Mouse (Mus musculus): ENCODE measurements around the gene Vps18. TPM values are rescaled to one million over a fixed set of nuclear protein-coding genes. Genes with fewer than 3 reads are reported as not detected.

The Vps18 gene
- polyA plus RNA-seq, 1 experiment from 2014 or later, result 13.6 TPM

GRCm38 (mm10) chr2:119322587-119323300 lies 34.2 kb downstream of the Vps18 start:
- no peaks in the 10 kb centered on the region for H3K36me3 ChIP-seq (ENCODE audit: control insufficient read depth, insufficient read depth)
- no peaks in the 10 kb centered on the region for H3K9me3 ChIP-seq (replicated peaks; ENCODE audit: control insufficient read depth, low read length)
- peak overlapping the region; percentile 74 for H3K4me2 ChIP-seq (ENCODE audit: low read depth, low read length)
- H3K4me1 ChIP-seq (ENCODE audit: control insufficient read depth, insufficient read depth, low read length), result peaks cover 34% of the 10 kb centered on the region
- 14% methylated on average over 39 of the region's 39 CpGs for WGBS
- peaks cover 62% of the 10 kb centered on the region for H3K27me3 ChIP-seq (ENCODE audit: control insufficient read depth, insufficient read depth, low read length)
- H3K27ac ChIP-seq (ENCODE audit: low read length), result 0 out of 2 replicates have a peak overlapping the region, but pooled peaks have one; percentile 18
- peak; percentile 23; the same call in 1 of the 2 replicates for ATAC-seq (replicated peaks; ENCODE audit: extremely low read depth, insufficient read depth, low FRiP score)
- H3K9ac ChIP-seq (ENCODE audit: low read length), result peak overlapping the region; percentile 57
- peak overlapping the region; percentile 51 for H3K4me3 ChIP-seq (ENCODE audit: low read length)

- Histone ChIP-seq H3K27me3 (ENCODE audit: control insufficient read depth, insufficient read depth, low read length) (peaks cover 75% of the 10 kb centered on the region), H3K9ac (ENCODE audit: low read length) (peak overlapping the region; percentile 56), H3K4me2 (ENCODE audit: low read depth, low read length) (peak overlapping the region; percentile 85), H3K36me3 (ENCODE audit: control insufficient read depth, insufficient read depth) (no peaks in the 10 kb centered on the region), H3K4me3 (ENCODE audit: low read length) (peak overlapping the region; percentile 65), H3K4me1 (ENCODE audit: control insufficient read depth, insufficient read depth, low read length) (peaks cover 34% of the 10 kb centered on the region), H3K9me3 (replicated peaks; ENCODE audit: control insufficient read depth, low read length) (no peaks in the 10 kb centered on the region), H3K27ac (ENCODE audit: low read length) (peak overlapping the region; percentile 38; the same call in 1 of the 2 replicates)
- no peak for ATAC-seq (replicated peaks; ENCODE audit: extremely low read depth, insufficient read depth, low FRiP score)
- 8% methylated on average over 32 of the region's 32 CpGs for WGBS
These were observed 35.5 kb downstream of the Vps18 start for GRCm38 (mm10) chr2:119323866-119324575.

GRCm38 (mm10) chr2:119324576-119325318 lies 36.2 kb downstream of the Vps18 start:
- Histone ChIP-seq H3K27me3 (ENCODE audit: control insufficient read depth, insufficient read depth, low read length) (peaks cover 78% of the 10 kb centered on the region), H3K36me3 (ENCODE audit: control insufficient read depth, insufficient read depth) (no peaks in the 10 kb centered on the region), H3K4me2 (ENCODE audit: low read depth, low read length) (peak overlapping the region; percentile 85), H3K9me3 (replicated peaks; ENCODE audit: control insufficient read depth, low read length) (no peaks in the 10 kb centered on the region), H3K9ac (ENCODE audit: low read length) (peak overlapping the region; percentile 56), H3K4me1 (ENCODE audit: control insufficient read depth, insufficient read depth, low read length) (peaks cover 34% of the 10 kb centered on the region), H3K4me3 (ENCODE audit: low read length) (peak overlapping the region; percentile 65), H3K27ac (ENCODE audit: low read length) (peak overlapping the region; percentile 41)
- WGBS, result under 1% methylated on average over 32 of the region's 32 CpGs
- ATAC-seq (replicated peaks; ENCODE audit: extremely low read depth, insufficient read depth, low FRiP score), result peak; percentile 34; the same call in 1 of the 2 replicates

- peak within 1 kb of the TSS; percentile 77 for H3K9ac ChIP-seq (ENCODE audit: low read length)
- no peaks in the 10 kb centered on the region for H3K36me3 ChIP-seq (ENCODE audit: control insufficient read depth, insufficient read depth)
- H3K4me1 ChIP-seq (ENCODE audit: control insufficient read depth, insufficient read depth, low read length), result peaks cover 30% of the 10 kb centered on the region
- peak within 1 kb of the TSS; percentile 65 for H3K4me3 ChIP-seq (ENCODE audit: low read length)
- under 1% methylated on average over 33 of the region's 33 CpGs for WGBS
- peaks cover 74% of the 10 kb centered on the region for H3K27me3 ChIP-seq (ENCODE audit: control insufficient read depth, insufficient read depth, low read length)
- peak within 1 kb of the TSS; percentile 61 for H3K27ac ChIP-seq (ENCODE audit: low read length)
- H3K4me2 ChIP-seq (ENCODE audit: low read depth, low read length), result peak within 1 kb of the TSS; percentile 85
- peak; percentile 70 for ATAC-seq (replicated peaks; ENCODE audit: extremely low read depth, insufficient read depth, low FRiP score)
- H3K9me3 ChIP-seq (replicated peaks; ENCODE audit: control insufficient read depth, low read length), result no peaks in the 10 kb centered on the region
These were observed 37.1 kb downstream of the Vps18 start, which contains the start of gene Dll4 for GRCm38 (mm10) chr2:119325568-119326143. Gene Dll4 (plus strand): TSS chr2:119325784.

GRCm38 (mm10) chr2:119326161-119327101 lies 37.9 kb downstream of the Vps18 start:
- Histone ChIP-seq H3K4me1 (ENCODE audit: control insufficient read depth, insufficient read depth, low read length) (peaks cover 26% of the 10 kb centered on the region), H3K4me2 (ENCODE audit: low read depth, low read length) (peak overlapping the region; percentile 85), H3K36me3 (ENCODE audit: control insufficient read depth, insufficient read depth) (no peaks in the 10 kb centered on the region), H3K9ac (ENCODE audit: low read length) (peak overlapping the region; percentile 77), H3K9me3 (replicated peaks; ENCODE audit: control insufficient read depth, low read length) (no peaks in the 10 kb centered on the region), H3K27me3 (ENCODE audit: control insufficient read depth, insufficient read depth, low read length) (peaks cover 70% of the 10 kb centered on the region), H3K27ac (ENCODE audit: low read length) (peak overlapping the region; percentile 61), H3K4me3 (ENCODE audit: low read length) (peak overlapping the region; percentile 65)
- under 1% methylated on average over 60 of the region's 61 CpGs for WGBS
- ATAC-seq (replicated peaks; ENCODE audit: extremely low read depth, insufficient read depth, low FRiP score), result no peak

- under 1% methylated on average over 30 of the region's 30 CpGs for WGBS
- Histone ChIP-seq H3K4me1 (ENCODE audit: control insufficient read depth, insufficient read depth, low read length) (peaks cover 22% of the 10 kb centered on the region), H3K27me3 (ENCODE audit: control insufficient read depth, insufficient read depth, low read length) (peaks cover 70% of the 10 kb centered on the region), H3K4me2 (ENCODE audit: low read depth, low read length) (peak overlapping the region; percentile 85), H3K36me3 (ENCODE audit: control insufficient read depth, insufficient read depth) (no peaks in the 10 kb centered on the region), H3K9me3 (replicated peaks; ENCODE audit: control insufficient read depth, low read length) (no peaks in the 10 kb centered on the region), H3K9ac (ENCODE audit: low read length) (peak overlapping the region; percentile 77), H3K4me3 (ENCODE audit: low read length) (peak overlapping the region; percentile 65), H3K27ac (ENCODE audit: low read length) (peak overlapping the region; percentile 61)
- no peak; the same call in 1 of the 2 replicates for ATAC-seq (replicated peaks; ENCODE audit: extremely low read depth, insufficient read depth, low FRiP score)
These were observed 38.6 kb downstream of the Vps18 start for GRCm38 (mm10) chr2:119327102-119327480.

- 24% methylated on average over 11 of the region's 11 CpGs for WGBS
- Histone ChIP-seq H3K4me3 (ENCODE audit: low read length) (peak overlapping the region; percentile 65), H3K4me2 (ENCODE audit: low read depth, low read length) (peak overlapping the region; percentile 85), H3K9me3 (replicated peaks; ENCODE audit: control insufficient read depth, low read length) (no peaks in the 10 kb centered on the region), H3K27ac (ENCODE audit: low read length) (peak overlapping the region; percentile 30), H3K9ac (ENCODE audit: low read length) (peak overlapping the region; percentile 54), H3K36me3 (ENCODE audit: control insufficient read depth, insufficient read depth) (no peaks in the 10 kb centered on the region), H3K4me1 (ENCODE audit: control insufficient read depth, insufficient read depth, low read length) (peaks cover 14% of the 10 kb centered on the region), H3K27me3 (ENCODE audit: control insufficient read depth, insufficient read depth, low read length) (peaks cover 63% of the 10 kb centered on the region)
- no peak for ATAC-seq (replicated peaks; ENCODE audit: extremely low read depth, insufficient read depth, low FRiP score)
These were observed 39.5 kb downstream of the Vps18 start for GRCm38 (mm10) chr2:119327942-119328526.
